ENCODE assay signal across 12 mouse cellular contexts in the genomic region with DNA sequence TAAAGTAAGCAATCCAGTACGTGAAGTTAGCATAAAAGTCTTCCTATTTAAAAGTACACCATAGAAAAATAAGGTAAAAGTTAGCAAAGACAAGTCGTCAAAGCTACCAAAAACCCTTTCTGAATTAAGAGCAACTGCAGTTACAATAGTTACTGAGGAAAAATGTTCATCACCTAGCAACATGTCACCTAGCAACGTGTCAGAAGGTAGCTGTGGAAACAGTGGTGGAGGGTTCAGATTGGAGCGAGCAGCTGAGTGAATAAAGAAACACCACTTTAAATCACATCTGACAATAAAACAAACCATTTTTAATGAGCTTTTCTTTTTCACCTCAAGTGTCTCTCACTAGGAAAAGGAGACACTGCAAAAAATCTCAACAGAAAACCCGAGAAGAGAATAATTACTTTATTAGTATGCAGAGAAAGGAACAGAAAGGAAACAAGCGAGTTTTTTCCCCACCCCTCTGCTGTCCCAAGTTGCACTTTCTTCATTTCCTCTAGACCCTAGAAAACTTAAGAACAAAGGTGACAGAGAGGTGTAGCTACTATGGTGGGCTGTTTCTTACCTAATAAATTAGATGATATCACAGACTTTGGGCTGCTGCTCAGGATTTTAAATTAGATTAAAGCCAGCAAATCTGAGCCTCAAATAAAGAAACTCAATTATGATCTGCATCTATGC.
DNase-seq lines count a peak whose midpoint lies in the region; ATAC-seq and TF ChIP-seq lines count a peak whose summit lies in the region.
"Had no signal": no experiment of that assay in that cellular context is flagged by ENCODE, and none has a peak within 500 bp of the region (broad histone marks: within the 10 kb centered on the region; RNA-seq: fewer than 3 reads in every experiment).

No protein-coding gene starts in this region.

- H3K27ac ChIP-seq in forebrain, postnatal 0 days (ENCODE audit: low read depth, low read length) = peak overlapping the region; percentile 36; the same call in 1 of the 2 replicates
- H3K27ac ChIP-seq: liver, embryonic 13.5 days had no signal

- no peaks in the 10 kb centered on the region; the same call in 1 of the 2 replicates for H3K4me1 ChIP-seq in forebrain, postnatal 0 days (ENCODE audit: insufficient read depth)
- H3K4me1 ChIP-seq: liver, embryonic 13.5 days had no signal

- H3K9me3 ChIP-seq in forebrain, postnatal 0 days (ENCODE audit: low read length) = no peaks in the 10 kb centered on the region
- H3K9me3 ChIP-seq: liver, embryonic 13.5 days had no signal

- peak overlapping the region; percentile 10; the same call in 1 of the 2 replicates for H3K4me3 ChIP-seq in forebrain, postnatal 0 days (ENCODE audit: low read depth, low read length)
- H3K4me3 ChIP-seq: liver, embryonic 13.5 days had no signal

- H3K9ac ChIP-seq in forebrain, postnatal 0 days = no peak overlapping the region
- H3K9ac ChIP-seq: liver, embryonic 13.5 days had no signal

- no peaks in the 10 kb centered on the region for H3K36me3 ChIP-seq in forebrain, postnatal 0 days (ENCODE audit: insufficient read depth)
- H3K36me3 ChIP-seq: liver, embryonic 13.5 days had no signal

- TF ChIP-seq CTCF in forebrain, postnatal 0 days (IDR thresholded peaks at IDR 0.05; ENCODE audit: low read depth) = no peak

- peak; percentile 2 to 5 for DNase-seq in cerebellum, postnatal 14 days
- DNase-seq in forebrain, postnatal 0 days = peak; percentile 80
- DNase-seq in layer of hippocampus, postnatal 14 days (ENCODE audit: low spot score in 2 of 2) = peak; percentile 12 to 71
- peak; percentile 77 for DNase-seq in retina, postnatal 1 day
- DNase-seq in kidney, adult 9 months = no peak
- DNase-seq in cerebellum, adult 11-12 months = no peak
- no peak for DNase-seq in T-cell, adult 2 months (ENCODE audit: low spot score)
- DNase-seq: cerebellum, adult 8-10 months; gastrocnemius, postnatal 36 days; liver, embryonic 13.5 days had no signal

- no peak for ATAC-seq in cerebellum, adult (ENCODE audit: insufficient number of reproducible peaks, low FRiP score, low TSS enrichment)
- peak; percentile 100 for ATAC-seq in forebrain, postnatal 0 days
- ATAC-seq: Patski had no signal

- no peaks in the 10 kb centered on the region for H3K27me3 ChIP-seq in forebrain, postnatal 0 days (ENCODE audit: insufficient read depth, low read length)
- H3K27me3 ChIP-seq: liver, embryonic 13.5 days had no signal

- 5% methylated on average over 6 of the region's 6 CpGs for WGBS in forebrain, postnatal 0 days

- peak overlapping the region; percentile 13; the same call in 1 of the 2 replicates for H3K4me2 ChIP-seq in forebrain, postnatal 0 days (ENCODE audit: low read depth)
- H3K4me2 ChIP-seq: liver, embryonic 13.5 days had no signal

Comparison
In these comparisons a context has a peak if more than half of its experiments do, and no peak if none do; other contexts are left out.
1. DNase-seq: peak in cerebellum, postnatal 14 days (2 of 2), forebrain, postnatal 0 days (single experiment), layer of hippocampus, postnatal 14 days (2 of 2) and retina, postnatal 1 day (single experiment); none in kidney, adult 9 months (single experiment), cerebellum, adult 11-12 months (single experiment) and T-cell, adult 2 months (single experiment).